ENCODE assay signal across 8 mouse cellular contexts in genomic region chr6:142867471-142868055, GRCm38 (mm10).
A peak's percentile ranks its signal among the peaks of the same experiment; 100 is the strongest.
DNase-seq lines count a peak whose midpoint lies in the region; ATAC-seq and TF ChIP-seq lines count a peak whose summit lies in the region.

No protein-coding gene starts in this region.

- no peak for TF ChIP-seq CTCF in heart, adult 2 months (IDR thresholded peaks at IDR 0.05)

- no peak for TF ChIP-seq EP300 in heart, adult 2 months (IDR thresholded peaks at IDR 0.05; ENCODE audit: insufficient read depth, low read depth, low read length)

- ATAC-seq in heart, embryonic 16.5 days (replicated peaks; ENCODE audit: extremely low read depth, insufficient read depth, low FRiP score) = peak; percentile 58
- peak; percentile 50; the same call in 1 of the 2 replicates for ATAC-seq in intestine, embryonic 16.5 days
- ATAC-seq in midbrain, embryonic 12.5 days (ENCODE audit: low FRiP score, low read depth) = peak; percentile 85

- no peak overlapping the region for H3K9ac ChIP-seq in heart, embryonic 16.5 days (ENCODE audit: low read length)
- no peak overlapping the region for H3K9ac ChIP-seq in heart, adult 2 months (ENCODE audit: low read depth, low read length)
- no peak overlapping the region for H3K9ac ChIP-seq in intestine, embryonic 16.5 days (ENCODE audit: low read depth, low read length)
- H3K9ac ChIP-seq in midbrain, embryonic 12.5 days (replicated peaks) = no peak overlapping the region; the same call in 1 of the 2 replicates

- H3K36me3 ChIP-seq in heart, embryonic 16.5 days (ENCODE audit: control insufficient read depth, insufficient read depth) = no peaks in the 10 kb centered on the region
- H3K36me3 ChIP-seq in heart, adult 2 months (ENCODE audit: control insufficient read depth, insufficient read depth, low read length) = no peaks in the 10 kb centered on the region
- no peaks in the 10 kb centered on the region for H3K36me3 ChIP-seq in embryonic facial prominence, embryonic 10.5 days (replicated peaks)
- no peaks in the 10 kb centered on the region for H3K36me3 ChIP-seq in intestine, embryonic 16.5 days (ENCODE audit: control insufficient read depth, insufficient read depth, low read length)
- 0 out of 2 replicates have a peak, but pooled peaks cover 9% of the 10 kb centered on the region for H3K36me3 ChIP-seq in midbrain, embryonic 12.5 days

- H3K79me2 ChIP-seq in heart, adult 2 months (replicated peaks; ENCODE audit: control insufficient read depth, insufficient read depth, low read length) = no peaks in the 10 kb centered on the region

- intact Hi-C loops in heart, adult 2 months (cut with DNase I) = no loop called here
- intact Hi-C loops in gastrocnemius, postnatal 36 days (cut with DNase I) = no loop called here

- DNase-seq in heart, adult 2 months = no peak
- DNase-seq in NIH3T3 (ENCODE audit: low read depth) = peak; percentile 59
- no peak for DNase-seq in embryonic facial prominence, embryonic 10.5 days (ENCODE audit: low spot score)
- DNase-seq in gastrocnemius, postnatal 36 days = no peak
- DNase-seq in gastrocnemius, postnatal 4 days (ENCODE audit: low spot score in 2 of 2) = no peak

- peak overlapping the region; percentile 6; the same call in 1 of the 2 replicates for H3K4me2 ChIP-seq in heart, embryonic 16.5 days (ENCODE audit: low read depth, low read length)
- 0 out of 2 replicates have a peak overlapping the region, but pooled peaks have one; percentile 9 for H3K4me2 ChIP-seq in intestine, embryonic 16.5 days (ENCODE audit: low read depth, low read length)
- H3K4me2 ChIP-seq in midbrain, embryonic 12.5 days (replicated peaks) = peak overlapping the region; percentile 29

- H3K27me3 ChIP-seq in heart, embryonic 16.5 days (ENCODE audit: control insufficient read depth, insufficient read depth, low read length) = no peaks in the 10 kb centered on the region
- no peaks in the 10 kb centered on the region for H3K27me3 ChIP-seq in heart, adult 2 months (ENCODE audit: control insufficient read depth, insufficient read depth, low read length)
- no peaks in the 10 kb centered on the region for H3K27me3 ChIP-seq in embryonic facial prominence, embryonic 10.5 days (replicated peaks; ENCODE audit: low read depth, poor library complexity, severe bottlenecking)
- no peaks in the 10 kb centered on the region for H3K27me3 ChIP-seq in intestine, embryonic 16.5 days (replicated peaks; ENCODE audit: control insufficient read depth, insufficient read depth, low read length)
- H3K27me3 ChIP-seq in midbrain, embryonic 12.5 days = no peaks in the 10 kb centered on the region

- 28% methylated on average over 9 of the region's 9 CpGs for WGBS in heart, embryonic 16.5 days
- 14% methylated on average over 9 of the region's 9 CpGs for whole genome bisulfite sequencing in heart, adult 2 months
- WGBS in embryonic facial prominence, embryonic 10.5 days = 43% methylated on average over 9 of the region's 9 CpGs
- 19% methylated on average over 9 of the region's 9 CpGs for WGBS in intestine, embryonic 16.5 days
- WGBS in midbrain, embryonic 12.5 days = 14% methylated on average over 9 of the region's 9 CpGs

- TF ChIP-seq POLR2A in heart, adult 2 months (IDR thresholded peaks at IDR 0.05; ENCODE audit: insufficient read depth, low read depth, low read length) = no peak

- 0 out of 2 replicates have a peak, but pooled peaks cover 2% of the 10 kb centered on the region for H3K9me3 ChIP-seq in heart, embryonic 16.5 days (replicated peaks; ENCODE audit: control insufficient read depth, low read length)
- no peaks in the 10 kb centered on the region for H3K9me3 ChIP-seq in embryonic facial prominence, embryonic 10.5 days
- H3K9me3 ChIP-seq in intestine, embryonic 16.5 days (ENCODE audit: control insufficient read depth, low read length) = no peaks in the 10 kb centered on the region; the same call in 1 of the 2 replicates
- H3K9me3 ChIP-seq in midbrain, embryonic 12.5 days = no peaks in the 10 kb centered on the region

- H3K27ac ChIP-seq in heart, embryonic 16.5 days (ENCODE audit: low read length) = no peak overlapping the region
- H3K27ac ChIP-seq in heart, adult 2 months = no peak overlapping the region
- H3K27ac ChIP-seq in embryonic facial prominence, embryonic 10.5 days (replicated peaks) = peak overlapping the region; percentile 54
- H3K27ac ChIP-seq in intestine, embryonic 16.5 days (ENCODE audit: low read length) = peak overlapping the region; percentile 47
- H3K27ac ChIP-seq in midbrain, embryonic 12.5 days (replicated peaks) = peak overlapping the region; percentile 93

- 0 out of 2 replicates have a peak, but pooled peaks cover 5% of the 10 kb centered on the region for H3K4me1 ChIP-seq in heart, embryonic 16.5 days (ENCODE audit: control insufficient read depth, insufficient read depth, low read length)
- H3K4me1 ChIP-seq in heart, adult 2 months (ENCODE audit: control insufficient read depth, insufficient read depth, low read length) = peaks cover 3% of the 10 kb centered on the region; the same call in 1 of the 2 replicates
- H3K4me1 ChIP-seq in embryonic facial prominence, embryonic 10.5 days = peaks cover 15% of the 10 kb centered on the region
- no peaks in the 10 kb centered on the region for H3K4me1 ChIP-seq in intestine, embryonic 16.5 days (ENCODE audit: control insufficient read depth, insufficient read depth, low read length)
- peaks cover 20% of the 10 kb centered on the region for H3K4me1 ChIP-seq in midbrain, embryonic 12.5 days

- no peak overlapping the region; the same call in 1 of the 2 replicates for H3K4me3 ChIP-seq in heart, embryonic 16.5 days (ENCODE audit: low read length)
- H3K4me3 ChIP-seq in heart, adult 2 months = no peak overlapping the region
- no peak overlapping the region for H3K4me3 ChIP-seq in embryonic facial prominence, embryonic 10.5 days
- H3K4me3 ChIP-seq in intestine, embryonic 16.5 days (ENCODE audit: low read length) = no peak overlapping the region
- no peak overlapping the region for H3K4me3 ChIP-seq in midbrain, embryonic 12.5 days

Comparison
In these comparisons a context has a peak if more than half of its experiments do, and no peak if none do; other contexts are left out.
1. H3K27ac ChIP-seq: peak in embryonic facial prominence, embryonic 10.5 days (single experiment), intestine, embryonic 16.5 days (single experiment) and midbrain, embryonic 12.5 days (single experiment); none in heart, embryonic 16.5 days (single experiment) and heart, adult 2 months (single experiment).
2. Peak in every context shown above with its lines, with median percentiles within 50 percentile points of each other: ATAC-seq and H3K4me2 ChIP-seq.